Mouse (Mus musculus) left cerebral cortex, adult 11 months (tissue): ENCODE measurements at regions not wholly inside any gene's neighbourhood (a gene's known extent, or its start where the extent isn't known, plus 50 kb on each side); places are given as distances from the start of the nearest gene placed in this dataset.

Experiments used
- DNase-seq: peaks from one replicate; pipeline ENCODE4 v3.0.0; 2022; ENCODE audit warnings: low spot score

- DNase-seq: no peak
Measured at GRCm38 (mm10) chr10:70739348-70739966, 83.7 kb upstream of the Phyhipl start.

- DNase-seq: no peak
Measured at GRCm38 (mm10) chr10:70738686-70739085, 82.9 kb upstream of the Phyhipl start.

DNA sequence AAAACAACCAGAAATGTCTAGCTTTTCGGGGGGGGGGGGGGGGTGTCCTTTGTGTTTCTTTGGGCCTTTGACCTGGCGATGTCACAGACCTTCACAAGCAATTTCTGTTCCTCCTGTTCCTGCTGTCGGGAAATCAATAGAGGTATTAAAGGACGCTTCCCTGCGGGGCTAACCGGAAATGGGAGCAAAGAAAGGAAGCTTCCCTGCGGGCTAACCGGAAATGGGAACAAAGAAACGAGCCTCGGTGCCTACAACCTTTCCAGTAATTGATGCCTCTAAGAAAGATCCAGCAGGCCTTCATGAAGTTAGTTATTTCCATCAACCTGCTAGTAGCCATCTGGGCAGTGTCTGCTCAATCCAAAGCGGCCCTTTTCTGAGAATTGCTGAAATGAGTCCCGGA lies 78.2 kb upstream of the Phyhipl start:
- no peak for DNase-seq

- no peak for DNase-seq
Measured at GRCm38 (mm10) chr10:70733478-70733877, 77.7 kb upstream of the Phyhipl start.

GRCm38 (mm10) chr10:70725091-70725490 lies 69.3 kb upstream of the Phyhipl start:
- no peak for DNase-seq

DNA sequence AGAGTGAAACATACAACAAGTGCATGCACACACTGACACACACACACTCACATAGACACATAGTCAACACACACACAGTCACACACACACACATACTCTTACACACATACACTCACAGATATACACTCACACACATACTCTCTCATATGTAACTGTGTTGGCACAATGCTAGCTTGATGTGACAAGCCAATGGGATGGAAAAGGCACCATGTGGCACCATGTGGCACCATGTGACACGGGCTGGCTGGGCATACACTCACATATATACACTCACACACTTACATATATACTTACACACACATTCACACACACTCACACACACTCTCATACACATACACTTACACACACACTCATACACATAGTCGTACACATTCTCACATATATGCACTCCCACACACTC lies 67.0 kb upstream of the Phyhipl start:
- no peak for DNase-seq

- no peak for DNase-seq
Measured at GRCm38 (mm10) chr10:70722381-70722780, 66.6 kb upstream of the Phyhipl start.

DNA sequence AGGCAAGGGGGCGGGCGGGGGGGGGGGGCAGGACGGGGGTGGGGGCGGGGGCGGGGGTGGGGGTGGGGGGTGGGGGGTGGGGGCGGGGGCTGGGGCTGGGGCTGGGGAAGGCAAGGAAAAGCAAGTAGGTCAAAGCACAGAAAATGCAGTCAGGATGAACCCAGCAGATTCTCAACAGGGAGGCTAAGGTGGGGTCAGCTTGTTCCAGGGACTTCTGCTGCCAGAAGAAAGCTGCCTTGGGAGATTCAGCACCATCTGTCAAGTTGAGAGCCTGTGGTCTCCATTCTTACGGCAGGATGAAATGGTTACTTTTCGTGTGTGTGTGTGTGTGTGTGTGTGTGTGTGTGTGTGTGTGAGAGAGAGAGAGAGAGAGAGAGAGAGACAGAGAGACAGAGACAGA lies 61.7 kb upstream of the Phyhipl start:
- no peak for DNase-seq

DNA sequence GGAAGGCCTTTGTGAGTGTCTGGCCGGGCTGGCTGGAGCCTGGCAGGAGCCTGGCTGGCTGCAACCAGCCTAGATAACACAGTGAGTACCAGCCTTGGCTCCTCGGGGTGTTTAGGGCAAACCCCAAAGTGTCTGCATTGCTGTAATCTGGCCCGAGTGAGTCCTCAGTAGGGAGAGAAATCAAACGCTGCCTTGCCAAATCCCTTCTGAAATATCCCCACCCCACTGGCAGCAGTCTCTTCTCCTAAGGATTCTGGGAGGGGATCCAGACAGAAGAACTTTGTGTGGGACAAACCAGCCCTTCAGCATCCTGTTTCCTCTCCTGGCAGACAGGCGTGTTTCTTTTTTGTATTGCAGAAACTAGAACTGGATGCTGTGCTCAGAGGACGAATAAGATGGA lies 61.3 kb upstream of the Phyhipl start:
- DNase-seq: peak; percentile 74

DNA sequence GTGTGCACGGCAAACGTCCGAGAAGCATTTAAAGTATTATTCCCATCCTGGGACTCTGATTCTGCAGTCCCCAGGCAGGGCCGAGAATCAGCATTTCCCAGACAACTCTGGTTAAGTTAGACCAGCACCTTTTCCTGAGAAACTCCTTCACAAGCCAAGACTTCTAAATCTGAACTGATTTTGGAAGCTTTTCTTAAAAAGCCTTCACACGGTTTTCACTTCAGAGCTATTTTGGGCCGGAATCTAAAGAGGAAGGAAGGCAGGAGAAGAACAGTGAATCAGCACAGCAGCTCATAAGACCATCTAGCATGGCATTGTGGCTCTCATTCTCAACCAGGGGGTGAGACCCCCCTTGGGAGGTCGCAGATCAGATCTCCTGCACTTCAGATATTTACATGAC lies 57.5 kb upstream of the Phyhipl start:
- DNase-seq: peak; percentile 25

GRCm38 (mm10) chr10:70708806-70709205 lies 53.0 kb upstream of the Phyhipl start:
- no peak for DNase-seq
